Mouse (Mus musculus) heart, embryonic 16.5 days (tissue): ENCODE results near the gene Chmp6. TPM values are rescaled to one million over a fixed set of nuclear protein-coding genes. Genes with fewer than 3 reads are reported as not detected.

Experiments
- ATAC-seq: fragments of 200-750 bp; cut with Nextera tagmentation; replicated peaks from 2 replicates; pipeline ENCODE4 v1.8.0; 2017; ENCODE audit warnings: moderate number of reproducible peaks; ENCODE audit not compliant: insufficient read depth, low FRiP score; ENCODE audit errors: extremely low read depth
- H3K27ac ChIP-seq: fragments of 300-500 bp; sonication (generic); 2 replicates; pipeline ENCODE4 v1.5.1; 2014; ENCODE audit warnings: mild to moderate bottlenecking, low read length, control low read depth, moderate library complexity
- H3K27me3 ChIP-seq: fragments of 300-500 bp; sonication (generic); 2 replicates; pipeline ENCODE4 v1.6.1; 2014; ENCODE audit warnings: low read length, mixed read lengths; ENCODE audit not compliant: control insufficient read depth, insufficient read depth
- H3K36me3 ChIP-seq: fragments of 300-500 bp; sonication (generic); 2 replicates; pipeline ENCODE4 v1.6.1; 2014; ENCODE audit not compliant: control insufficient read depth, insufficient read depth
- H3K4me1 ChIP-seq: fragments of 300-500 bp; sonication (generic); 2 replicates; pipeline ENCODE4 v1.6.1; 2014; ENCODE audit warnings: low read length, mixed read lengths; ENCODE audit not compliant: control insufficient read depth, insufficient read depth
- H3K4me2 ChIP-seq: fragments of 300-500 bp; sonication (generic); 2 replicates; pipeline ENCODE4 v1.6.1; 2014; ENCODE audit warnings: low read depth, mild to moderate bottlenecking, control low read depth, low read length
- H3K4me3 ChIP-seq: fragments of 300-500 bp; sonication (generic); 2 replicates; pipeline ENCODE4 v1.5.1; 2014; ENCODE audit warnings: mild to moderate bottlenecking, control low read depth, low read length
- H3K9ac ChIP-seq: fragments of 300-500 bp; sonication (generic); 2 replicates; pipeline ENCODE4 v1.6.1; 2014; ENCODE audit warnings: low read length, control low read depth
- H3K9me3 ChIP-seq: fragments of 300-500 bp; sonication (generic); replicated peaks from 2 replicates; pipeline ENCODE4 v1.6.1; 2016; ENCODE audit warnings: low read length; ENCODE audit not compliant: control insufficient read depth
- WGBS: fragments of 180-500 bp; shearing (Covaris S2); extraction: QIAGEN DNeasy Blood & Tissue Kit; methylation state at CpG from one replicate; pipeline ENCODE4 v1.1.7; 2014; 5-methylcytosine and 5-hydroxymethylcytosine counted together
- polyA plus RNA-seq: library from polyadenylated mRNA; unstranded; fragments of >200 nt; fragmentation: Nextera tagmentation; extraction: Ambion mirVana; gene quantifications from 2 replicates; pipeline ENCODE4 v1.2.1, GENCODE M21; 2015

Gene Chmp6
- polyA plus RNA-seq, 1 experiment from 2014 or later: 69.8 TPM

- Histone ChIP-seq H3K9me3 (no peaks in the 10 kb centered on the region), H3K4me1 (0 out of 2 replicates have a peak, but pooled peaks cover 4% of the 10 kb centered on the region), H3K4me3 (no peak overlapping the region), H3K27me3 (no peaks in the 10 kb centered on the region), H3K27ac (no peak overlapping the region), H3K9ac (no peak overlapping the region), H3K4me2 (no peak overlapping the region), H3K36me3 (peaks cover 12% of the 10 kb centered on the region)
- no peak for ATAC-seq
- WGBS: 87% methylated on average over 5 of the region's 5 CpGs
These were observed 33.7 kb upstream of the Chmp6 start for GRCm38 (mm10) chr11:119879573-119879972.

GRCm38 (mm10) chr11:119883646-119884045 is 29.6 kb upstream of the Chmp6 start:
- Histone ChIP-seq H3K9me3 (no peaks in the 10 kb centered on the region), H3K4me3 (no peak overlapping the region), H3K4me1 (0 out of 2 replicates have a peak, but pooled peaks cover 4% of the 10 kb centered on the region), H3K27ac (no peak overlapping the region), H3K36me3 (peaks cover 18% of the 10 kb centered on the region), H3K4me2 (no peak overlapping the region), H3K9ac (no peak overlapping the region), H3K27me3 (no peaks in the 10 kb centered on the region)
- WGBS: 35% methylated on average over 2 of the region's 2 CpGs
- 0 out of 2 replicates have a peak, but pooled peaks have one; percentile 18 for ATAC-seq

- no peak for ATAC-seq
- no peaks in the 10 kb centered on the region for H3K27me3 ChIP-seq
- 88% methylated on average over 3 of the region's 3 CpGs for WGBS
- H3K4me3 ChIP-seq: no peak overlapping the region
- no peaks in the 10 kb centered on the region for H3K9me3 ChIP-seq
- H3K4me2 ChIP-seq: no peak overlapping the region
- no peak overlapping the region for H3K27ac ChIP-seq
- no peak overlapping the region for H3K9ac ChIP-seq
- peaks cover 27% of the 10 kb centered on the region for H3K36me3 ChIP-seq
- no peaks in the 10 kb centered on the region for H3K4me1 ChIP-seq
These were observed 23.3 kb upstream of the Chmp6 start for GRCm38 (mm10) chr11:119889966-119890365.

- Histone ChIP-seq H3K4me1 (no peaks in the 10 kb centered on the region), H3K4me3 (no peak overlapping the region), H3K9me3 (no peaks in the 10 kb centered on the region), H3K9ac (no peak overlapping the region), H3K36me3 (peaks cover 24% of the 10 kb centered on the region), H3K4me2 (no peak overlapping the region), H3K27ac (no peak overlapping the region), H3K27me3 (no peaks in the 10 kb centered on the region)
- WGBS: 84% methylated on average over 7 of the region's 7 CpGs
- ATAC-seq: no peak
These were observed 21.5 kb upstream of the Chmp6 start for GRCm38 (mm10) chr11:119891601-119892215.

- Histone ChIP-seq H3K4me3 (no peak overlapping the region), H3K27me3 (no peaks in the 10 kb centered on the region), H3K36me3 (peaks cover 23% of the 10 kb centered on the region), H3K9ac (no peak overlapping the region), H3K4me2 (no peak overlapping the region), H3K27ac (no peak overlapping the region), H3K9me3 (no peaks in the 10 kb centered on the region), H3K4me1 (no peaks in the 10 kb centered on the region)
- no peak for ATAC-seq
- 77% methylated on average over 10 of the region's 10 CpGs for WGBS
These were observed 19.5 kb upstream of the Chmp6 start for GRCm38 (mm10) chr11:119893667-119894236.

DNA sequence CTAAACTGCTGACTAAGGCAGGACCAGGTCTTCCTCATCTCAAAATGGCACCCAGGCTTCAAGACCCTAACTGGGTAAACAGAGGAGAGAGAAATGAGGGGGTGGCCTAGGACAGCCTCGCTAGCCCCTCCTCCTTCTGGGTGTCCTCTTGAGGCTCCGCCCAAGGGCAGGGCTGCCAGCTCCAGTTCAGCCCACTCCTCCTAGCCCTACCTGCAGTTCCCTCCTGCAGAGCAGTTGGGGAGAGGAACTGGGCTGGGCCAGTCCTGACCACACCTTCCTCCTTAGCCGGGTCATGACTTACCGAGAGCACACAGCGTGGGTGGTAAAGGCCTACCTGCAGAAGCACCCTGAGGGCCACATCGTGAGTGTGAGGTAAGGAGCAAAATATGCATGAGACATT is 18.6 kb upstream of the Chmp6 start:
- H3K4me1 ChIP-seq: no peaks in the 10 kb centered on the region
- H3K9ac ChIP-seq: no peak overlapping the region
- H3K27ac ChIP-seq: no peak overlapping the region
- no peak overlapping the region for H3K4me3 ChIP-seq
- peaks cover 15% of the 10 kb centered on the region for H3K36me3 ChIP-seq
- ATAC-seq: no peak
- WGBS: 71% methylated on average over 6 of the region's 6 CpGs
- no peaks in the 10 kb centered on the region for H3K27me3 ChIP-seq
- H3K4me2 ChIP-seq: no peak overlapping the region
- no peaks in the 10 kb centered on the region for H3K9me3 ChIP-seq

- ATAC-seq: no peak
- Histone ChIP-seq H3K36me3 (peaks cover 11% of the 10 kb centered on the region; the same call in 1 of the 2 replicates), H3K4me2 (no peak overlapping the region), H3K4me1 (no peaks in the 10 kb centered on the region), H3K27ac (no peak overlapping the region), H3K9ac (no peak overlapping the region), H3K27me3 (no peaks in the 10 kb centered on the region), H3K9me3 (no peaks in the 10 kb centered on the region), H3K4me3 (no peak overlapping the region)
- WGBS: 84% methylated on average over 9 of the region's 9 CpGs
These were observed 16.2 kb upstream of the Chmp6 start for GRCm38 (mm10) chr11:119897041-119897440.

DNA sequence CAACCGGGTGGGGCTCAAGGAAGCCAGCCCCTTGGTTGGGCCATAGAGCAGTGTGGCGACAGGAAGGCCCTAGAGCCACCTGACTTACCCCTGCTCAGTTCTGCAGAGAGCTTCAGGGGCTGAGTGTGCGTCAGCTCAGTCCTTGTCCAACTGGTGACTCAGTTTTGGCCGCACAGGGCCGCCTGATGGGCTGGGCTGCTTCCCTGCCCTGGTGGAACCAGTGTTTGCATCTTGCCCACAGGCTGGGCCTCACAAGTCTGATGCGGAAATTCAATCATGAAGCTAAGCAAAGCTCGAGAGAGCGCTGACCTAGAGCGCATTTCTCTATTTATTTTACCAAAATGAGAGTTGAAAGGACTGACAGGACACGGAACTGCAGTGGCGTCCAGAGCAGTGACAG is 14.3 kb upstream of the Chmp6 start:
- H3K9ac ChIP-seq: no peak overlapping the region
- H3K4me1 ChIP-seq: no peaks in the 10 kb centered on the region
- H3K9me3 ChIP-seq: no peaks in the 10 kb centered on the region
- H3K4me3 ChIP-seq: no peak overlapping the region
- no peak for ATAC-seq
- WGBS: 88% methylated on average over 11 of the region's 11 CpGs
- H3K4me2 ChIP-seq: no peak overlapping the region
- no peaks in the 10 kb centered on the region for H3K27me3 ChIP-seq
- peaks cover 11% of the 10 kb centered on the region; the same call in 1 of the 2 replicates for H3K36me3 ChIP-seq
- H3K27ac ChIP-seq: no peak overlapping the region

- WGBS: 73% methylated on average over 4 of the region's 4 CpGs
- no peak overlapping the region for H3K4me3 ChIP-seq
- H3K27ac ChIP-seq: no peak overlapping the region
- no peaks in the 10 kb centered on the region for H3K4me1 ChIP-seq
- H3K9me3 ChIP-seq: no peaks in the 10 kb centered on the region
- H3K4me2 ChIP-seq: no peak overlapping the region
- no peak for ATAC-seq
- no peak overlapping the region for H3K9ac ChIP-seq
- no peaks in the 10 kb centered on the region for H3K27me3 ChIP-seq
- peaks cover 11% of the 10 kb centered on the region; the same call in 1 of the 2 replicates for H3K36me3 ChIP-seq
These were observed 12.1 kb upstream of the Chmp6 start for GRCm38 (mm10) chr11:119901174-119901573.
